Mouse (Mus musculus) fat pad, adult 2 months (tissue): Measurements from ENCODE around the gene Dnaic1.
"Not testable (repeated sequence)": the region's sequence is repeated elsewhere in the genome, so short reads cannot be mapped to it uniquely, and the experiment has no call there.

Source experiments
- DNase-seq: peaks from one replicate; pipeline ENCODE4 v3.0.0-alpha.2; 2011; ENCODE audit warnings: low read depth, low spot score; ENCODE audit errors: extremely low read depth

The Dnaic1 gene

GRCm38 (mm10) chr4:41685882-41686492 lies 116.4 kb downstream of the Dnaic1 start:
- DNase-seq, result not testable (repeated sequence)
